Mouse (Mus musculus) embryonic facial prominence, embryonic 15.5 days (tissue): ENCODE measurements at regions not wholly inside any gene's neighbourhood (a gene's known extent, or its start where the extent isn't known, plus 50 kb on each side); places are given as distances from the start of the nearest gene placed in this dataset.

Experiments
- ATAC-seq: fragments of 200-750 bp; cut with Nextera tagmentation; 2 replicates; pipeline ENCODE4 v1.8.0; 2017; ENCODE audit warnings: low read depth, moderate TSS enrichment; ENCODE audit not compliant: insufficient number of reproducible peaks, low FRiP score, low TSS enrichment
- H3K27ac ChIP-seq: fragments of 300-500 bp; sonication (generic); replicated peaks from 2 replicates; pipeline ENCODE4 v1.5.1; 2015; ENCODE audit warnings: mild to moderate bottlenecking, inconsistent platforms
- H3K27me3 ChIP-seq: fragments of 300-500 bp; sonication (generic); 2 replicates; pipeline ENCODE4 v1.6.1; 2015; ENCODE audit warnings: inconsistent platforms
- H3K36me3 ChIP-seq: fragments of 300-500 bp; sonication (generic); 2 replicates; pipeline ENCODE4 v1.6.1; 2015; ENCODE audit warnings: mild to moderate bottlenecking, inconsistent platforms
- H3K4me1 ChIP-seq: fragments of 300-500 bp; sonication (generic); 2 replicates; pipeline ENCODE4 v1.6.1; 2015; ENCODE audit warnings: inconsistent platforms
- H3K4me2 ChIP-seq: fragments of 300-500 bp; sonication (generic); replicated peaks from 2 replicates; pipeline ENCODE4 v1.6.1; 2015; ENCODE audit warnings: mild to moderate bottlenecking, inconsistent platforms
- H3K4me3 ChIP-seq: fragments of 300-500 bp; sonication (generic); replicated peaks from 2 replicates; pipeline ENCODE4 v1.5.1; 2015; ENCODE audit warnings: mild to moderate bottlenecking, inconsistent platforms
- H3K9ac ChIP-seq: fragments of 300-500 bp; sonication (generic); 2 replicates; pipeline ENCODE4 v1.6.1; 2015; ENCODE audit warnings: inconsistent platforms
- H3K9me3 ChIP-seq: fragments of 300-500 bp; sonication (generic); replicated peaks from 2 replicates; pipeline ENCODE4 v1.6.1; 2016; ENCODE audit warnings: inconsistent platforms
- WGBS: fragments of 180-500 bp; shearing (Covaris S2); methylation state at CpG from one replicate; pipeline ENCODE4 v1.1.7; 2015; 5-methylcytosine and 5-hydroxymethylcytosine counted together

- no peaks in the 10 kb centered on the region for H3K9me3 ChIP-seq
- no peaks in the 10 kb centered on the region for H3K27me3 ChIP-seq
- no peaks in the 10 kb centered on the region for H3K36me3 ChIP-seq
- ATAC-seq, result no peak
- WGBS, result 40% methylated on average over 4 of the region's 4 CpGs
- H3K4me1 ChIP-seq, result no peaks in the 10 kb centered on the region
- H3K9ac ChIP-seq, result no peak overlapping the region
- no peak overlapping the region for H3K4me3 ChIP-seq
- no peak overlapping the region for H3K27ac ChIP-seq
- H3K4me2 ChIP-seq, result no peak overlapping the region
These were observed 388.4 kb downstream of the Hs3st3b1 start for GRCm38 (mm10) chr11:63533555-63534200.

- WGBS, result 68% methylated on average over 3 of the region's 3 CpGs
- Histone ChIP-seq H3K4me2 (no peak overlapping the region), H3K27me3 (no peaks in the 10 kb centered on the region), H3K4me1 (no peaks in the 10 kb centered on the region), H3K9me3 (no peaks in the 10 kb centered on the region), H3K36me3 (no peaks in the 10 kb centered on the region), H3K4me3 (no peak overlapping the region), H3K9ac (no peak overlapping the region), H3K27ac (no peak overlapping the region)
- no peak for ATAC-seq
These were observed 384.4 kb downstream of the Hs3st3b1 start for GRCm38 (mm10) chr11:63537693-63538092.

- ATAC-seq, result no peak
- no peak overlapping the region for H3K27ac ChIP-seq
These were observed 378.0 kb downstream of the Hs3st3b1 start for GRCm38 (mm10) chr11:63543971-63544696.

GRCm38 (mm10) chr11:63545516-63545915 lies 376.6 kb downstream of the Hs3st3b1 start:
- H3K4me1 ChIP-seq, result peaks cover 12% of the 10 kb centered on the region
- peak; percentile 90 for ATAC-seq
- no peak overlapping the region for H3K4me3 ChIP-seq
- no peak overlapping the region for H3K9ac ChIP-seq
- peak overlapping the region; percentile 60 for H3K27ac ChIP-seq
- no peaks in the 10 kb centered on the region for H3K27me3 ChIP-seq
- WGBS, result 5% methylated on average over 7 of the region's 7 CpGs
- H3K36me3 ChIP-seq, result no peaks in the 10 kb centered on the region
- H3K9me3 ChIP-seq, result no peaks in the 10 kb centered on the region
- peak overlapping the region; percentile 10; the same call in 1 of the 2 replicates for H3K4me2 ChIP-seq

More at GRCm38 (mm10) chr11:63543971-63544696, 378.0 kb downstream of the Hs3st3b1 start:
- Histone ChIP-seq H3K9me3 (no peaks in the 10 kb centered on the region), H3K4me2 (no peak overlapping the region), H3K36me3 (no peaks in the 10 kb centered on the region), H3K9ac (no peak overlapping the region), H3K4me1 (peaks cover 12% of the 10 kb centered on the region), H3K27me3 (no peaks in the 10 kb centered on the region), H3K4me3 (no peak overlapping the region)
- WGBS, result 75% methylated on average over 7 of the region's 7 CpGs

GRCm38 (mm10) chr11:63560466-63560865 lies 361.6 kb downstream of the Hs3st3b1 start:
- Histone ChIP-seq H3K9ac (no peak overlapping the region), H3K4me2 (no peak overlapping the region), H3K27ac (no peak overlapping the region), H3K36me3 (no peaks in the 10 kb centered on the region), H3K27me3 (no peaks in the 10 kb centered on the region), H3K4me3 (no peak overlapping the region), H3K9me3 (no peaks in the 10 kb centered on the region), H3K4me1 (peaks cover 7% of the 10 kb centered on the region; the same call in 1 of the 2 replicates)
- 59% methylated on average over 6 of the region's 6 CpGs for WGBS
- no peak for ATAC-seq

GRCm38 (mm10) chr11:63562696-63563095 lies 359.4 kb downstream of the Hs3st3b1 start:
- Histone ChIP-seq H3K9ac (no peak overlapping the region), H3K27me3 (no peaks in the 10 kb centered on the region), H3K9me3 (no peaks in the 10 kb centered on the region), H3K36me3 (no peaks in the 10 kb centered on the region), H3K4me2 (no peak overlapping the region), H3K4me3 (no peak overlapping the region), H3K4me1 (peaks cover 4% of the 10 kb centered on the region; the same call in 1 of the 2 replicates), H3K27ac (no peak overlapping the region)
- 58% methylated on average over 2 of the region's 2 CpGs for WGBS
- no peak for ATAC-seq

GRCm38 (mm10) chr11:63565471-63566232 lies 356.4 kb downstream of the Hs3st3b1 start:
- H3K27me3 ChIP-seq, result no peaks in the 10 kb centered on the region
- H3K9ac ChIP-seq, result no peak overlapping the region
- 65% methylated on average over 8 of the region's 8 CpGs for WGBS
- H3K4me1 ChIP-seq, result peaks cover 1% of the 10 kb centered on the region; the same call in 1 of the 2 replicates
- no peak overlapping the region for H3K4me3 ChIP-seq
- no peaks in the 10 kb centered on the region for H3K9me3 ChIP-seq
- no peak for ATAC-seq
- no peak overlapping the region for H3K4me2 ChIP-seq
- no peak overlapping the region for H3K27ac ChIP-seq
- H3K36me3 ChIP-seq, result no peaks in the 10 kb centered on the region

- Histone ChIP-seq H3K4me2 (no peak overlapping the region), H3K9me3 (no peaks in the 10 kb centered on the region), H3K4me3 (no peak overlapping the region), H3K4me1 (no peaks in the 10 kb centered on the region), H3K27ac (no peak overlapping the region), H3K9ac (no peak overlapping the region), H3K27me3 (no peaks in the 10 kb centered on the region), H3K36me3 (no peaks in the 10 kb centered on the region)
- WGBS, result 25% methylated on average over 15 of the region's 15 CpGs
- no peak for ATAC-seq
These were observed 352.2 kb downstream of the Hs3st3b1 start for GRCm38 (mm10) chr11:63569785-63570479.

GRCm38 (mm10) chr11:63570646-63571045 lies 351.4 kb downstream of the Hs3st3b1 start:
- no peak overlapping the region for H3K27ac ChIP-seq
- H3K4me2 ChIP-seq, result no peak overlapping the region
- H3K36me3 ChIP-seq, result no peaks in the 10 kb centered on the region
- H3K4me3 ChIP-seq, result no peak overlapping the region
- H3K27me3 ChIP-seq, result no peaks in the 10 kb centered on the region
- no peaks in the 10 kb centered on the region for H3K4me1 ChIP-seq
- no peak for ATAC-seq
- no peak overlapping the region for H3K9ac ChIP-seq
- 74% methylated on average over 1 of the region's 1 CpGs for WGBS
- H3K9me3 ChIP-seq, result no peaks in the 10 kb centered on the region

- Histone ChIP-seq H3K4me3 (no peak overlapping the region), H3K9ac (no peak overlapping the region), H3K9me3 (no peaks in the 10 kb centered on the region), H3K27ac (no peak overlapping the region), H3K4me2 (no peak overlapping the region), H3K27me3 (no peaks in the 10 kb centered on the region), H3K4me1 (no peaks in the 10 kb centered on the region), H3K36me3 (no peaks in the 10 kb centered on the region)
- no peak for ATAC-seq
- 50% methylated on average over 2 of the region's 2 CpGs for WGBS
These were observed 348.8 kb downstream of the Hs3st3b1 start for GRCm38 (mm10) chr11:63573271-63573670.

- 69% methylated on average over 3 of the region's 3 CpGs for WGBS
- no peaks in the 10 kb centered on the region for H3K9me3 ChIP-seq
- H3K27ac ChIP-seq, result no peak overlapping the region
- H3K4me3 ChIP-seq, result no peak overlapping the region
- no peaks in the 10 kb centered on the region for H3K4me1 ChIP-seq
- no peak overlapping the region for H3K4me2 ChIP-seq
- no peak overlapping the region for H3K9ac ChIP-seq
- no peaks in the 10 kb centered on the region for H3K27me3 ChIP-seq
- no peak for ATAC-seq
- H3K36me3 ChIP-seq, result no peaks in the 10 kb centered on the region
These were observed 338.8 kb downstream of the Hs3st3b1 start for GRCm38 (mm10) chr11:63583321-63583720.
